Mouse (Mus musculus): ENCODE results near the gene Spata22. TPM values are rescaled to one million over a fixed set of nuclear protein-coding genes. Genes with fewer than 3 reads are reported as not detected.
"Not testable (repeated sequence)": the region's sequence is repeated elsewhere in the genome, so short reads cannot be mapped to it uniquely, and the experiment has no call there.

Gene Spata22
- 1 to 10 TPM; 1.1 to 1.5 TPM for total RNA-seq (2021)
- not detected in 2 replicates for polyA plus RNA-seq (2012; rRNA removed)
- long read RNA-seq, result 0 reads

DNA sequence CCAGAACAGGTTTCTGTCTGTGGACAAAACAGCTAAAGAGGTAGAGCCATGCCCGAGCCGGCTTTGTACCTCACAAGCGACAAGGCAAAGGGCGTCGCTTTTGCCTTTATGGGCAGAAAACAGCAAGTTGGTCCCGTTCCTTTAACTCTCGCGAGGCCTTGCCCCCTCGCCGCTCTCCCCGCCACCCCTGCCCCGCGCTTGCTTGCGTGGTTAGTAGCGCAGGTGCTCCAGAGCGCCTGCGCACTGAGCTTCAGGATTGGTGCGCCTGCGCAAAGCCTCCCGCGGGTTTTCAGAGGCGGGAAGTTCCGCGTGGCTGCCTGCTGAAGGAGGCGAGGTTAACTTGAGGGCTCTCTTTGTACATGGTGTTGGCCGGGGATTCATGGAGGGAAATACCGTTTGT is at the start of gene Spata22, which contains the start of the genes Aspa and Gm49340:
Gene Spata22, plus strand, starts transcription at position 300 of the 400 bp plus-strand sequence.
Gene Aspa, minus strand, starts transcription at position 155 of the 400 bp plus-strand sequence.
Gene Gm49340, plus strand, starts transcription at position 300 of the 400 bp plus-strand sequence.
- DNase-seq, result no peak

DNA sequence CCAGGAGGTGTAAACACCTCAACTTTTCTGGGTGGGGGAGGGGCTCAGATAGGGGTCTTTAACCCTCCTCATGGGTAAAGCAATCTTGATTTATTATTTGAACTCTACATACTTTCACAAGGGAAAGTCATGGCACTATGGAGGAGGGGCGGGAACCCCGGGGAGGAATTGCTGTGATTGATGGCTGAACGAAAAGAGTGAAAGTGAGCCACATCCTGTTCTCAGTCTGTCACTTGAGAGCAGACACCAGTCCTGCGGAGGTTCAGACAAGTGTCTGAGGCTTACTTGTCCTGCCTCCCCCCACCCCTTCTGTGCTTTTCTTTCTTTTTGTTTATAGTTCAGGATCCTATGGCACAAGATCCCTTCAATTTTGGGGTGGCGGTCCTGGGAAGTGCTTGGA is 48.8 kb upstream of the Spata22 start:
- no peak for DNase-seq

DNA sequence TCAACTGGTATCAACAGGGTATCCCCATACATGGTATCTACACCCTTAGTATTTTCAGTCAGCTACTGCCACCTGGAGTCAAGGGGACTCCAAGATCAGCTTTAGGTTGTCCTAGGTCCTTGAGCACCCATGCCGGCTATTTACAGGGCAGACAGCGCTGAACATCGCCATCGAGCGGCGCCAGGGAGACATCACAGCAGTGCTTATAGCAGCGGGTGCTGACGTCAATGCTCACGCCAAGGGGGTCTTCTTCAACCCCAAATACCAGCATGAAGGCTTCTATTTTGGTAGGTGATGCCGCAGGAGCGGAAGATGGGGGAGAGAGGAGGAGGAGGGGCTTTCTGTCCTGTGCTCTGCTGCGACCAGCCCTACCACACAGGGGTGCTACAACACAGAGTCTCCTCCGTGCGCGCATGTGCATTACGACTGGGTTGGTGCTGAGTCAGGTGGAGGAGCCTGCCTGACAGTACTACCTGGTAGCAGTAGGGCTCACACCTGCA is 48.0 kb upstream of the Spata22 start:
- peak; percentile 43 for DNase-seq

DNA sequence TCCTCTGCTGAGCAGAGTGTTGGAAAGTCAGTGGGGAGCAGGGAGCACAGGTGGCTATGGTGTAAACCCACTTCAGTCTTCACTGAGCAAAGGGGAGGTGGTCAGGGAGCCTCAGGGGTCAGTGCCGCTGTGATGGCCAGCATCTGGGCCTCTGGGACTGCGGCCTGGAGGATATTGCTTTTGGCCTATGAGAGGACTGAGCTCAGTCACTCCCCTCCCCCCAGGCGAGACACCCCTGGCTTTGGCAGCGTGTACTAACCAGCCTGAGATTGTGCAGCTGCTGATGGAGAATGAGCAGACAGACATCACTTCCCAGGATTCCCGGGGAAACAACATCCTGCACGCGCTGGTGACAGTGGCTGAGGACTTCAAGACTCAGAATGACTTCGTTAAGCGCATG is 46.2 kb upstream of the Spata22 start:
- DNase-seq, result no peak

DNA sequence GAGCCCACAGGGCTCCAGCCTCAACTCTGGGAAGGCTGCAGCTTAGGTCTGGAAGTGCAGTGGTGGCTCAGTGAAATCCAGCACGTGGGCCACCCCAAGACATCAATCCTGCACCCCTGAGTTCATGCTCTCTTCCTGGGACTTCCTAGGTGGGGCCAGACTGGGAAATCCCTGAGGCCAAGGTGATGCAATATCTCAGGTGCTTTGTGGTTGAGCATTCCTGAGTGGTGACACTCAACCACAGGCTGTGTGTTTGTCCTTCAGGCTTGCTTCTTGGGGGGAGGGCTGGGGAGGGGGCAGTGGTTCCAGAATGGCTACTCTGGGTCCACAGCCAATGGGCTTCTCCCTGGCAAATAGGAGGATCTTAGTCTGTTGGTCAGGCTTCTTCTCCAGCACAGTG is 45.6 kb upstream of the Spata22 start:
- no peak for DNase-seq

DNA sequence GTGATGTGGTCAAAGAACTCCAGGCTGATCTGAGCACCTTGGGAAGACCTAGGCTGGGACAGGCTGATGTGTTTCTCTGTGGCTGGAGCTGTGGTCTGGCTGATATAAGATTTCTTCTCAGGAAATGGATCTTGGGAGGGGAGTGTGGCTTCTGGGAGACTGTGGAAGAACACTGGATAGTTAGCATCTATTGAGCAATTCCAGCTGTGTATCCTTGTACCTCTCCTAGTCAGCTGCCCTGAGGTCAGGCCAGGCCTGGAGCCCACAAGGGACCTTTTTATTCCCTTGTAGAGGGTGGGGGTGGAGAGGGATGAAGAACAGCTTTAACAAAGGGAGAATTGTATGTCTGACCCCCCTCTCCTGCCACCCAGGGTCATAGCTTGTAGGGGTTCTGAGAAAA is 45.2 kb upstream of the Spata22 start:
- no peak for DNase-seq

DNA sequence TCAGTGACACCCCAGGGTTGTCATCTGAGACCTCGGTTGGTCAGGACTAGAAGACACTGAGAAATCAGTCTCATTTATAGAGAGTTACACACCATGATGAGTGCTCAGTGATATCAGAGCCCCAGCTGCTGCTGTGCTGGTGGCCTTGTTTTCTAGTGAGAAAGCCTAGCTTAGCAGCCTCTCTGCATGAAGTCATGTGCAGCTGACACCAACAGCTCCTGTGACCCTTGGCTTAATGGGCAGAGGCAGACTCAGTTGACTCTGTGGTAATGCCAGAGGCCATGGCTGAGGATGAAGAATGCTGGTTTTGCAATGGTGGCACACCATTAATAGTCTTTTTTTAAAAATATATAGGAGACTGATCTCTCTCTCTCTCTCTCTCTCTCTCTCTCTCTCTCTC is 39.9 kb upstream of the Spata22 start:
- no peak for DNase-seq

DNA sequence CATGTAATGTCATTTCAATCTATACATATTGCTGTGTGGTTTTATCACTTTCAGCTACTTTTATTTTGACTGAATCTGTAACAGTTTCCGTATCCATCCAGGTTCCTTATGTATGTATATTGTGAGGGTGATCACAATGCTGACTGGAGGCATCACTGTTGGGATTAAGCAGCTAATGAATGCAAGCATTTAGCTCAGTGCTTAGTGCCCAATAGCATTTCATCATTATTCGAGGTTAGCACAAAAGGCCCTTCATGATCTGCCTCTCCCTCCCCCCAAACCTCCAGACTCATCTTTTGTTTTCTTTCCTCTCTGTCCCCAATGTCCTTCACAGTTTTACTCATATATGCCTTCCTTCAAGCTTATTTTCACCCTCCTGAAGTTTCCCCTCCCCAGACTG is 26.4 kb upstream of the Spata22 start:
- DNase-seq, result no peak

DNA sequence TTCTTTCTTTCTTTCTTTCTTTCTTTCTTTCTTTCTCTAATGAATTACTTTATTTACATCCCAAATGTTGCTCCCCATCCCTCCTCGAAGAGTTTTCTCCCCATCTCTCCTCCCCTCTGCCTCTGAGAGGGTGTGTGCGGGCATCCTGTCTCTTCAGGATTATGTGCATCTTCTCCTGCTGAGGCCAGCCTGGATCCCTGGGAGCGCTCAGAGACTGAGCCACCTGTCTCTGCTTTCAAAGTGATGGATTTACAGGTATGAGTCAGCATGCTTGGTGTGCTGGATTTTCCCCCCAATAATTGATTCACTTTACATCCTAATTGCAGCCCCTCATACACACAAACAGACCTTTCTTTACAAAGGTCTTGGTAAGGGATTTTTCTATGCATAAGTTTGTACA is 13.6 kb upstream of the Spata22 start:
- no peak for DNase-seq

DNA sequence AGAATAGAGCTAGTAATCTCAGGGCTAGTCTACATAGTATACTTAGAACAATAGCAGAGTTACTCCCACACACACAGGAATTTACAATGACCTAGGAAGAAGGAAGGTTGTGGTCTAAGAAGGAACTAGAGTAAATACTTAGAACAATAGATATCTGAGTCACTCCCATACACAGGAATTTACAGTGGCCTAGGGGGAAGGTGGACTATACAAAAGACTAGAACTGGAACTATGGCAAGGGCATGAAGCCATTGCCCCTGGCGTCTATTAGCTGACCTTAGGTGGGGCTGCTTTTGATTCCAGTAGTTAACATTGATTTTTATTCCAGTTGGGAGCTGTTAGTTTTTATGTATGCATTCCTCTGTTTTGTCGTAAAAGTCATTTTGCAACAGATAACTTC is 11.0 kb upstream of the Spata22 start:
- not testable (repeated sequence) for DNase-seq

DNA sequence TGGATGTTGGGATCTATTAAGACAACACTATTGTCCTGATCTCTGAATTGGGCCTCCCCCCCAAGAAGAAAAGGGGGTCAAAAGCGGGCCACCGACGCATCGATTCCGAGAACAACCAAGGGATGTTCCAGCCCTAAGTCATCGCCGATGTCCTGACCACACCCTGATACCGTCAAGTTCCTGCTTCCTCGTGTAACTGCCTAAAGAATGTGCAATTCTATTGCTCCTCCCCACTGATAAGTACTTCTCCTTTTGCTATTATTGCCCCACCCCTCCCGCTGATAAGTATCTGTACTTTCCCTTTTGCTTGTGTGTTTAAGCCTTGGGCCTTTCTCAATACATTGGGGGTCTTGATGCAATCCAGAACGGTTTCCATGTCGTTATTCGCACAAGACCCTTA is 8.5 kb upstream of the Spata22 start:
- DNase-seq, result not testable (repeated sequence)

DNA sequence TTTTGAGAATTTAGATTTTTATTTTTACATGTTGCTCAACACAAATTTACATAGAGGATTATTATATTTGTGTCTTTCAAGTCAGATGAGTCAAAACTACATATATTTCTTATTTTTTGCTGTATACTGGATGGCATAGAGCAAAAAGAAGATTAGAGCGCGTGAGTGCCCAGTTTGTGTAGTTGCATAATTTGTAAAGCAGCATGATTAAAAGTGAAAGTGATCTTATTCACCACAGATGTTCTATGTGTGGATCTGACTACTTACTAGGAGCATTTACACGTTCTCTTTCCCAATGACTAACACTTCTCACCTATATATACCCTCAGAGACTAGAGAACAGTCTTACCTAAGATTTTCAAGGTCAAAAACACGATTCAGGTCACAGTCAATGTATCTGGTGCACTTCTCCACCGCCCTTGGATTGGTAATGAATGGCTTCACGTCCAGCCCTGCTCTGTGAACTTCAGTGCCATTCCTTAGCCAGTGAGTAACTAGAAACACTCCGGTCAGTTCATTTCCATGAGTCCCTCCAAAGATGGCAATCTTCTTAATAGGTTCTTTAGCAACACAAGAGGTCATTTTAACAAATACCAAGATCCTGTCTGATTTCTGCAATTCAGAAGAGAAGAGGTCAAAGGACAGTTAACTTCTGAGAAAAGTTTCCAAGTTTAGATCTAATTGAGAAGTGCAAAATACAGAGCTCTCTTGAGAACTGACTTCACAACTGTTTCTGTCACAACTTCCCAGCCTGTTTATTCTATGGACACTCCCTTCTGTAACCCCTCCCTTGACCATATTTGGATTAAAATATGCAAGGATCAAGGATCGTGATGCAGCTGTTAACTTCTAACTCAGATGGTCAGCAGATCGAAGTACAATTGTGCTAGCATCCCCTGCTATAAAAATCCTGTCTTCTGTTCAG is 5.4 kb upstream of the Spata22 start:
- no peak for DNase-seq

DNA sequence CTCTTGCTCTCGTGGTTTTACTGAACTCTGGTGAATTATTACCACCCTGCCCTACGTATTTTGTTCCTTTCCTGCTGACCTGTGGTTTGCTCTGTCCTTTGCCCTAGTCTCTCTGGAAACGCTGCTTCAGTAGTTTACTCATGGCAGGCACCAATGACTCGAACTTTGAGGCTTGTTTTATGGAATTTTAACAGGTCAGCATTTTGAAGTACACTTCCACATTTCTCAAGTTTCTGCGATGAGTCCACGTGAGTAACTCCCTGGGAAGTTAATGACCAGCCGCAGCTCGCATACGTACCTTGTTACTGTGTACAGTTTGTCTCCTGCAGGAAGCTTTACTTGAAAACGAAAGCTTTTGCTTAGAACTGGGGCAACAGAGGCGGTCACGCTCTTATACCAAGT is 3.1 kb upstream of the Spata22 start:
- DNase-seq, result peak; percentile 38

DNA sequence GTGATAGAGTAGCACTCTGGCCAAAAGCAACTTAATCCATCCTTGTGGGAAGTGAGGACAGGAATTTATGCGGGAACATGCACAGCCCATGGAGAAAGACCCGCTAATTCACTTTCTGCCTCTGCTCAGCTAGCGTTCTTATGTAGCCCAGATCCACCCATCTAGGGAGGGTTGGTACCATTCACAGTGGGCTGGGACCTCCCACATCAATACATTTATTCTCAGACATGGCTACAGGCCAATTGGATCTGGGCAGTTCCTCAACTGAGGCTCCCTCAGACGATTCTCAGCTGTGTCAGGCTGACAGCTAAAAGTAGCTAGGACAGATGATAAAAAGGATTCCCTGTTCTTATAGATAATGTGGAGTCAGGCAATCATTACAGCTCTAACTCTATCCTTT is 2.2 kb upstream of the Spata22 start:
- no peak for DNase-seq

DNA sequence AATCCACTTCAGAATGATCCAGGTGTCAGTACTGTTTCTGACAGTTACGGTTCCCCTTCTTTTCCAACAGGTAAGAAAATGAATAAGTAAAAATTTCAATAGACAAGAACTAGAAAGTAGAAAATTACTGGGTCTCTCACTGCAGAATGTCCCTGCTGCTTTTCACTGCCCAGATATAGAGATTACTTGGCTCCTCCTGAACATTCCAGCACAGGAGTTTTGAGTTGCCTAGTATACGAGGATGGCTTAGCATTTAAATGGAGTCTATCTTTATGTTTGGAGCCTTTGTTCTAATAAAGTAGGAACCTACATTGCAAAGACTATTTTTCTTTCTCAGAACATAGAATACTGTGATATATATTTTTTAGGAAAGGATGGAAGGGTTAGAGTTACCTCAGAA is 3.8 kb downstream of the Spata22 start:
- DNase-seq, result no peak

DNA sequence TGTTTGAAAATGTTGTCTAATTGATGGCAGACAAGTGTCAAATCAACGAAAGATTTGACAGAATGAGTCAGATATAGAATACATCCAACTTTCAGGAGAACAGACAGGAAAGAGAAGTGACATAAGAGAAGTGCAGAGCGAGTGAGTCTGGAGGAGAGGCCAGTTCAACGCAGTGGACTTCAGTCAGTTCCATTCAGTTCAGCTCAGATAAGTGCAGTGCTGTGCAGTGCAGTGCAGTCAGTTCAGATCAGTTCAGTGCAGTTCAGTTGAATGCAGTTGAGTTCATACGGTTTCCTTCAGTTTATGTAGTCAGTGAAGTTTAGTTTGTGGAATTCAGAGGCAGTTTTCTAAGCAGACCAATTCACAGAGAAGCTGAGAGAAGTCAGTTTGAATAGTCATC is 7.4 kb downstream of the Spata22 start:
- no peak for DNase-seq

DNA sequence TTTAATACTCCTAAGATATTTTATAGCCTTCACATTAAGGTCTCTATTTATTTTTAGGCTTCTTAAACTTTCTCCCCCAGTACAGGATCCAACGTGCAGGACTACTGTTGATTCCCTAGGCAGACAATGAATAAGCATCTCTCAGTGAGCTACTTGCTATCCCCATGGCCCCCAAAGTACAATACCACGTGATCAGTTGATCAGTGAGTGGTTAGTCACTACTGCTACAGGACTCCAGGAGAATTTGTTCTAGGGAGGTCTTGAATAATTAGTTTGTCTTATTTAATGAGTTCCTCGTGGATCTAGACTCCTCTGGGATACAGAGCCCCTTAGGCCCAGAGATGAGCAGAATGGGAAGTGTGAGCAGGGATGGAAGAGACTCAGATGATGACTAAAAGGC is 20.9 kb downstream of the Spata22 start, which contains the start of gene Olfr20:
Gene Olfr20, plus strand, starts transcription at position 301 of the 400 bp plus-strand sequence.
- no peak for DNase-seq

DNA sequence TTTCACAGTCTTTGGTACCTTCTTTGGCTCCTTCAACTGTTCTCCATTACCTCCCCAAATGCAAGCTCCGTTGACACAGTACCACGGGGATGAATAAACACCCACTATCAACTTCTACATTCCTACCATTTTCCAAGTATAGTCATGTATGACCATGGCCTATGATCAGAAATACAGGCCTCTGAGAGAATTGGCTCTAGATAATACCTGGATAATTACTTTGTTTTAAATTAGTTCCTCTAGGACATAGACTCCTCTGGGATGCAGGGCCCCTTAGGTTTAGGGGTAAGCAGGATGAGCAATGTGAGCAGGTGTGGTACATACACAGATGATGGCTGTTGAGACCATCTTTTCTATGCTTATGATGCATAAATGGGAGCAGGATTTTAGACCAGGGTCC is 41.4 kb downstream of the Spata22 start, which contains the start of gene Olfr376:
Gene Olfr376, plus strand, starts transcription at position 301 of the 400 bp plus-strand sequence.
- DNase-seq, result no peak

DNA sequence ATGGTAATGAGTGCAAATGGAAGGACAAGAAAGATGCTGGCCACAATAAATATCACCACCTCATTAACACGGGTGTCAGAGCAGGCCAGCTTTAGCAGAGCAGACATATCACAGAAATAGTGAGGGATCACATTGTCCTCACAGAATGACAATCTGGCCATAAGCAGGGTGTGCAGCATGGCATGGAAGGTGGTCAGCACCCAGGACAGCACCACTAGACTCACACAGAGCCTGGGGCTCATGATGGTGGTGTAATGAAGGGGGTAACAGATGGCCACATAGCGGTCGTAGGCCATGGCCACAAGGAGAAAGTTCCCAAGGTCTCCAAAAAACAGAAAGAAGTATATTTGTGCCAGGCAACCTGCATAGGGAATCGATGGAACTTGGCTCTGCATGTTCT is 65.8 kb downstream of the Spata22 start:
- DNase-seq, result no peak

Measured in adrenal gland, adult 2 months (tissue).